Mouse (Mus musculus): ENCODE measurements around the gene Slc9a3.

- TF ChIP-seq CTCF (IDR thresholded peaks at IDR 0.05) (no peak), EP300 (IDR thresholded peaks at IDR 0.05) (no peak)
Measured at GRCm38 (mm10) chr13:74112593-74112992, 8.7 kb upstream of the Slc9a3 start.
